Mouse (Mus musculus) liver, embryonic 13.5 days (tissue): ENCODE measurements at regions not wholly inside any gene's neighbourhood (a gene's known extent, or its start where the extent isn't known, plus 50 kb on each side); places are given as distances from the start of the nearest gene placed in this dataset.

ENCODE experiments used
- ATAC-seq: fragments of 200-750 bp; cut with Nextera tagmentation; 2 replicates; pipeline ENCODE4 v1.8.0; 2017; ENCODE audit warnings: low read depth, mild to moderate bottlenecking, moderate number of reproducible peaks, moderate library complexity
- DNase-seq: peaks from one replicate; pipeline ENCODE4 v3.0.0; 2022
- H3K27ac ChIP-seq: fragments of 300-500 bp; sonication (generic); 2 replicates; pipeline ENCODE4 v1.5.1; 2015; ENCODE audit warnings: moderate library complexity, mild to moderate bottlenecking, inconsistent platforms
- H3K27me3 ChIP-seq: fragments of 300-500 bp; sonication (generic); 2 replicates; pipeline ENCODE4 v1.6.1; 2015; ENCODE audit warnings: mild to moderate bottlenecking, inconsistent platforms
- H3K36me3 ChIP-seq: fragments of 300-500 bp; sonication (generic); 2 replicates; pipeline ENCODE4 v1.6.1; 2015; ENCODE audit warnings: mild to moderate bottlenecking, inconsistent platforms
- H3K4me1 ChIP-seq: fragments of 300-500 bp; sonication (generic); replicated peaks from 2 replicates; pipeline ENCODE4 v1.6.1; 2015; ENCODE audit warnings: inconsistent platforms
- H3K4me2 ChIP-seq: fragments of 300-500 bp; sonication (generic); 2 replicates; pipeline ENCODE4 v1.6.1; 2015; ENCODE audit warnings: inconsistent platforms, mild to moderate bottlenecking, moderate library complexity
- H3K4me3 ChIP-seq: fragments of 300-500 bp; sonication (generic); replicated peaks from 2 replicates; pipeline ENCODE4 v1.5.1; 2015; ENCODE audit warnings: mild to moderate bottlenecking, inconsistent platforms
- H3K9ac ChIP-seq: fragments of 300-500 bp; sonication (generic); 2 replicates; pipeline ENCODE4 v1.6.1; 2015; ENCODE audit warnings: mild to moderate bottlenecking, inconsistent platforms
- H3K9me3 ChIP-seq: fragments of 300-500 bp; sonication (generic); replicated peaks from 2 replicates; pipeline ENCODE4 v1.6.1; 2016; ENCODE audit warnings: inconsistent platforms
- WGBS: fragments of 180-500 bp; shearing (Covaris S2); methylation state at CpG from one replicate; pipeline ENCODE4 v1.1.7; 2015; ENCODE audit not compliant: insufficient replicate concordance; 5-methylcytosine and 5-hydroxymethylcytosine counted together

- Histone ChIP-seq H3K9ac (no peak overlapping the region), H3K36me3 (no peaks in the 10 kb centered on the region), H3K27ac (no peak overlapping the region), H3K4me1 (no peaks in the 10 kb centered on the region), H3K9me3 (no peaks in the 10 kb centered on the region), H3K4me2 (no peak overlapping the region), H3K4me3 (no peak overlapping the region), H3K27me3 (no peaks in the 10 kb centered on the region)
- ATAC-seq (no peak), DNase-seq (no peak)
- WGBS: 62% methylated on average over 3 of the region's 3 CpGs
Observed at GRCm38 (mm10) chr13:72747187-72747586, 118.6 kb downstream of the Irx2 start.

- Histone ChIP-seq H3K36me3 (no peaks in the 10 kb centered on the region), H3K4me3 (no peak overlapping the region), H3K4me2 (no peak overlapping the region), H3K9me3 (no peaks in the 10 kb centered on the region), H3K27ac (no peak overlapping the region), H3K4me1 (no peaks in the 10 kb centered on the region), H3K27me3 (no peaks in the 10 kb centered on the region), H3K9ac (no peak overlapping the region)
- 71% methylated on average over 4 of the region's 4 CpGs for WGBS
- DNase-seq: no peak
- no peak for ATAC-seq
Observed at GRCm38 (mm10) chr13:72755036-72755435, 126.4 kb downstream of the Irx2 start.

GRCm38 (mm10) chr13:72762481-72762880, 133.9 kb downstream of the Irx2 start:
- no peaks in the 10 kb centered on the region for H3K36me3 ChIP-seq
- 78% methylated on average over 5 of the region's 5 CpGs for WGBS

GRCm38 (mm10) chr13:72763337-72763736, 134.7 kb downstream of the Irx2 start:
- Histone ChIP-seq H3K4me2 (no peak overlapping the region), H3K27me3 (no peaks in the 10 kb centered on the region), H3K36me3 (no peaks in the 10 kb centered on the region), H3K27ac (no peak overlapping the region), H3K9me3 (no peaks in the 10 kb centered on the region), H3K9ac (no peak overlapping the region), H3K4me3 (no peak overlapping the region), H3K4me1 (no peaks in the 10 kb centered on the region)
- DNase-seq (no peak), ATAC-seq (no peak)
- WGBS: 54% methylated on average over 4 of the region's 4 CpGs

More at GRCm38 (mm10) chr13:72762481-72762880, 133.9 kb downstream of the Irx2 start:
- H3K9me3 ChIP-seq: no peaks in the 10 kb centered on the region
- no peak overlapping the region for H3K4me2 ChIP-seq
- no peak for DNase-seq
- H3K9ac ChIP-seq: no peak overlapping the region
- H3K4me1 ChIP-seq: no peaks in the 10 kb centered on the region
- ATAC-seq: no peak
- no peak overlapping the region for H3K4me3 ChIP-seq
- H3K27me3 ChIP-seq: no peaks in the 10 kb centered on the region
- H3K27ac ChIP-seq: no peak overlapping the region

- no peak for ATAC-seq
- H3K4me3 ChIP-seq: no peak overlapping the region
Observed at GRCm38 (mm10) chr13:72767306-72767705, 138.7 kb downstream of the Irx2 start.

GRCm38 (mm10) chr13:72769007-72769595, 140.5 kb downstream of the Irx2 start:
- H3K27ac ChIP-seq: no peak overlapping the region
- no peaks in the 10 kb centered on the region for H3K36me3 ChIP-seq
- H3K4me3 ChIP-seq: no peak overlapping the region
- 0 out of 2 replicates have a peak, but pooled peaks cover 3% of the 10 kb centered on the region for H3K9me3 ChIP-seq
- DNase-seq: no peak
- WGBS: 51% methylated on average over 12 of the region's 12 CpGs
- no peak for ATAC-seq
- H3K4me2 ChIP-seq: no peak overlapping the region
- no peaks in the 10 kb centered on the region for H3K4me1 ChIP-seq
- H3K9ac ChIP-seq: no peak overlapping the region
- H3K27me3 ChIP-seq: no peaks in the 10 kb centered on the region

More at GRCm38 (mm10) chr13:72767306-72767705, 138.7 kb downstream of the Irx2 start:
- no peak overlapping the region for H3K4me2 ChIP-seq
- no peaks in the 10 kb centered on the region for H3K9me3 ChIP-seq
- H3K9ac ChIP-seq: no peak overlapping the region
- WGBS: 53% methylated on average over 5 of the region's 5 CpGs
- H3K27me3 ChIP-seq: no peaks in the 10 kb centered on the region
- H3K4me1 ChIP-seq: no peaks in the 10 kb centered on the region
- no peak for DNase-seq
- no peaks in the 10 kb centered on the region for H3K36me3 ChIP-seq
- no peak overlapping the region for H3K27ac ChIP-seq

GRCm38 (mm10) chr13:72783026-72783726, 154.6 kb downstream of the Irx2 start:
- Histone ChIP-seq H3K27ac (no peak overlapping the region), H3K9ac (no peak overlapping the region), H3K4me2 (no peak overlapping the region), H3K4me1 (no peaks in the 10 kb centered on the region), H3K4me3 (no peak overlapping the region), H3K27me3 (no peaks in the 10 kb centered on the region), H3K36me3 (no peaks in the 10 kb centered on the region), H3K9me3 (no peaks in the 10 kb centered on the region)
- ATAC-seq: no peak
- 43% methylated on average over 7 of the region's 7 CpGs for WGBS
- DNase-seq: no peak

GRCm38 (mm10) chr13:72783727-72784070, 155.1 kb downstream of the Irx2 start:
- Histone ChIP-seq H3K4me3 (no peak overlapping the region), H3K4me2 (no peak overlapping the region), H3K27me3 (no peaks in the 10 kb centered on the region), H3K36me3 (no peaks in the 10 kb centered on the region), H3K27ac (no peak overlapping the region), H3K9ac (no peak overlapping the region), H3K4me1 (no peaks in the 10 kb centered on the region), H3K9me3 (no peaks in the 10 kb centered on the region)
- DNase-seq: no peak
- no peak for ATAC-seq
- WGBS: 48% methylated on average over 6 of the region's 6 CpGs

- Histone ChIP-seq H3K36me3 (no peaks in the 10 kb centered on the region), H3K27ac (no peak overlapping the region), H3K9ac (no peak overlapping the region), H3K4me3 (no peak overlapping the region), H3K9me3 (no peaks in the 10 kb centered on the region; the same call in 1 of the 2 replicates), H3K27me3 (no peaks in the 10 kb centered on the region), H3K4me2 (no peak overlapping the region), H3K4me1 (no peaks in the 10 kb centered on the region)
- DNase-seq: no peak
- WGBS: 43% methylated on average over 3 of the region's 3 CpGs
- ATAC-seq: no peak
Observed at GRCm38 (mm10) chr13:72792695-72793094, 164.1 kb downstream of the Irx2 start.

GRCm38 (mm10) chr13:72800021-72800420, 171.4 kb downstream of the Irx2 start:
- Histone ChIP-seq H3K27ac (no peak overlapping the region), H3K27me3 (no peaks in the 10 kb centered on the region), H3K9ac (no peak overlapping the region), H3K4me2 (no peak overlapping the region), H3K4me1 (no peaks in the 10 kb centered on the region), H3K9me3 (no peaks in the 10 kb centered on the region), H3K4me3 (no peak overlapping the region), H3K36me3 (no peaks in the 10 kb centered on the region)
- 30% methylated on average over 8 of the region's 8 CpGs for WGBS
- no peak for DNase-seq
- no peak for ATAC-seq

- no peaks in the 10 kb centered on the region for H3K4me1 ChIP-seq
- no peak overlapping the region for H3K27ac ChIP-seq
- no peak overlapping the region for H3K4me2 ChIP-seq
- no peaks in the 10 kb centered on the region for H3K9me3 ChIP-seq
- 65% methylated on average over 3 of the region's 3 CpGs for WGBS
- DNase-seq (no peak), ATAC-seq (no peak)
- no peak overlapping the region for H3K4me3 ChIP-seq
- no peak overlapping the region for H3K9ac ChIP-seq
- no peaks in the 10 kb centered on the region for H3K27me3 ChIP-seq
- no peaks in the 10 kb centered on the region for H3K36me3 ChIP-seq
Observed at GRCm38 (mm10) chr13:72800546-72800945, 171.9 kb downstream of the Irx2 start.

GRCm38 (mm10) chr13:72803374-72803773, 174.8 kb downstream of the Irx2 start:
- Histone ChIP-seq H3K27me3 (no peaks in the 10 kb centered on the region), H3K9me3 (no peaks in the 10 kb centered on the region), H3K4me1 (no peaks in the 10 kb centered on the region), H3K9ac (no peak overlapping the region), H3K36me3 (no peaks in the 10 kb centered on the region), H3K4me2 (no peak overlapping the region), H3K27ac (no peak overlapping the region), H3K4me3 (no peak overlapping the region)
- 58% methylated on average over 11 of the region's 11 CpGs for WGBS
- no peak for ATAC-seq
- DNase-seq: no peak
